Mouse (Mus musculus) left cerebral cortex, adult 2 months (tissue): ENCODE data around the gene Cblc. TPM values are rescaled to one million over a fixed set of nuclear protein-coding genes. Genes with fewer than 3 reads are reported as not detected.

Experiments used
- DNase-seq, 2 experiments: peaks; one replicate each; pipeline ENCODE4 v3.0.0; 2021 to 2022; ENCODE audit warnings: low spot score in 2 of 2, mixed read lengths in 1 of 2; ENCODE audit errors: extremely low spot score in 1 of 2
- H3K27ac ChIP-seq: fragments of 200-600 bp; 2 replicates; pipeline ENCODE4 v1.8.1; 2022
- H3K4me3 ChIP-seq: fragments of 200-600 bp; 2 replicates; pipeline ENCODE4 v1.8.1; 2022
- CTCF ChIP-seq: fragments of 200-600 bp; IDR thresholded peaks from 2 replicates; pipeline ENCODE4 v1.8.1; 2022; ENCODE audit warnings: antibody characterized with exemption, mild to moderate bottlenecking, moderate library complexity
- intact Hi-C: fragments of 180-260 bp; cut with DNase I; formaldehyde crosslinking; loops from one replicate; pipeline ENCODE4 v1.15.1; 2025
- total RNA-seq, 2 experiments: library from RNA; stranded (reverse); gene quantifications; 2 replicates each; pipeline ENCODE4 v1.2.3; 2021

The Cblc gene
- total RNA-seq, 2 experiments from 2014 or later, result not detected

DNA sequence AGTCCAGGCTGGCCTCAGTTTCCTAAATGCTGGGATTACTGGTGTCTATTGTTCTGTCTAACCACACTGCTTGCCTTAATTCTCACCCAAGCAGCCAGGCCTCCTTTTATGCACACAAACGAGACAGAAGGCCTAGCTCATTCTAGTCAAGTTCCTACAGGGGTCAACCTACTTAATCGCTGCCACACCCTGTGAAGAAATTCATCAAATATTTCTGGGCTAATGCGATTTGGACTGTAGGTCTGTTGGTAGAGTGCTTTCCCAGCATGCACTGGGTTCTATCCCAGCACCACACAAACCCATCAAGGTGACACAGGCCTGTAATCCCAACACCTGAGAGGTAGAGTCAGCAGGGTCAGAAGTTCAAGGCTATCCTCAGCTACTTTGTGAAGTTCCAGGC, 33.1 kb upstream of the Cblc start:
- no peak for TF ChIP-seq CTCF
- no peak overlapping the region for H3K4me3 ChIP-seq
- intact Hi-C loops, result no loop called here
- H3K27ac ChIP-seq, result no peak overlapping the region
- no peak for DNase-seq

DNA sequence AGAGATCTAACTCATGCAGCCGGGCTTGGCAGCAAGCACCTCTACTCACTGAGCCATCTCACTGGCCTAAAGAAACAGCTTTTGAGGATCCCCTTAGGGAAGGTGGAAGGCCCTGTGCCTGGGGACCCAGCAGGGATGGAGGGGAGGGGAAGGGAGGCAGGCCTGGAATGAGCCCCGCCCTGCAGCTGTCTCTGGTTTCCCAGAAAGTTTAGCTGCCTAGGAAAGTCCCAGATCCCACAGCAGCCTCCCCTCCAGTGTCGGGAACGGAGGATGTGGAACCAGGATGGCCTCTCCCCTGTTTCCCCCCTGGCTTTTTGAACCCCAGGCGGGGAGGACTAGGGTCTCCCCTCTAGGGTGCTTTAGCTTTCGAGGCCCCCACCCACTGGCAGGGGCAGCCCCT, 30.1 kb upstream of the Cblc start:
- no peak for TF ChIP-seq CTCF
- Histone ChIP-seq H3K27ac (no peak overlapping the region), H3K4me3 (no peak overlapping the region)
- intact Hi-C loops, result no loop called here
- no peak for DNase-seq

DNA sequence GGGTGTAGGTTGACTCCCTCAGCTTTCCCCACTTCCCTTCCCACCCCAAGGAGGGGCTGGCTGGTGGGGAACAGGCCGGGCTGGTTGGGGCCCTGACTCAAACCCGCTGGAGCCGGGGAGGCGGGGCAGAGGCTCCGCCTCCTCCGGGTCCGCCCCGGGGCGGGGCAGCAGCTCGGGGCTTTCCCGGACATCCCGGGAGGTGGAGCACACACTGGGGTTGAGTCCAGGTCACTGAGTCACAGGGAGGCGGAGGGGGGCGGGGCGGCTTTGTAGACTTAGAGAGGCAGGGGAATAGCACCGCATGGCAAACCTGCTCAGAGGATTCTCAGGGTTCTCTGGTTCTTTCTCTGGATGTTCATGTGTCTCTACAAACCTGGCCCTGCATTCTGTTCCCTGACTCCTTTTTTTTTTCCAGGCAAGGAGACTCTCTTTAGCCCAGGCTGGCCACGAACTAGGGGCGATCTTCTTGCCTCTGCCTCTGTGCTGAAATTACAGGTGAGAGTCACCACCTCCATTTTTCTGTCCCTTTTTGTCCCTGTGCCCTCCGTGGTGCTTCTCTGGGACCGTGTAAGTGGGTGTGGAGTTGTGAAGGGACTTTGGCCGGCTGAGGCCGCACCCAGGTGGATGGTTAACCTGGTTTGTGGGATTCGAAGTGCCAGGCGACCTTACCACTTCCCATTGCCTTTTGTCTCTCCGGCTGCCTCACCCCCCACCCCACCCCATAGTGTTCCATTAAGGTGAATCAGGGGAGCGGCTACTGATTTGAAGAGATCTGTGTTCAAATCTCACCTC, 27.8 kb upstream of the Cblc start:
- Histone ChIP-seq H3K4me3 (no peak overlapping the region), H3K27ac (peak overlapping the region; percentile 22; the same call in 1 of the 2 replicates)
- intact Hi-C loops, result no loop called here
- TF ChIP-seq CTCF, result no peak
- DNase-seq, result peak in 1 of 2 experiments; percentile 38

DNA sequence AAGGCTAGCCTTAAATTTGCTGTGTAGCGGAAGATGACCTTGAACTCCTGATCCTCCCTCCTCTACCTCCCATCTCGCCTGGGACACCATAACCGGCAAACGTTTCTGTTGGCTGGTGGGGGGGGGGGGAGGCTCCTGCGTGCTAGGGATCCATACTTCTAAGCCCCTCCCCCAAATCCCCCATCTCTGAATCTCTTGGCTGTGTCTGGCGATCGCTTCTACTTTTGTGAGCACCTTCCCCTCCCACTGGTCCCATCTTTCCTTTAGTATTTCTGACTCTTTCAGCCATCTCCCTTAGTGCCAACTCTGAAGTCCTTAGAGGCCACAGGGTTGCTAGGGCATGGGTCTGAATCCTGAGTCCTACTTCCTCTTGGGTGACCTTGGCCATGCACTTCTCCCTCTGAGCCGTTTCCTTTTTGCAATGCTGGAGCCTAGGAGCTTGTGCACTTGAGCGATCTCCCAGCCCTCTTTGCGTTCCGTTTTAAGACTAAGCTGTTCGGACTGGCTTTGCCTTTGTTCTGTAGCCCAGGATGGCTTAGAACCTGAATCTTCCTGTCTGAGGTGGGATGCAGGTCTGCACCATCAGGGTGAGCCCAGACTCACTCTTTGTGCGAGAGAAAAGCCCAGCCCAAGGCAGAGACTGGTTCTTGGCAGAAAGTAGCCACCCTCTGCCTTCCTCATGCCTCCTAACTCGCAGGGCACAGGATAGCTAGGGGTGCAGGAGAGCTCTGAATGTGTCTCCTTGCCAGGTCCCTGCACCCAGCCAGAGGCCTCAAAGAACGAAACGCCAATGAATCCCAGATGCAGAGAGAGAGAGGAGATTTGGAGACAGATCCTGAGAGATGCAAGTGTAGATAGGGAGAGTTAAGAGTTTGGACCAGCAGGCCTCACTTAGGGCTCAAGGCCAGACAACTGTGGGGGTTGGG, 26.9 kb upstream of the Cblc start:
- Histone ChIP-seq H3K4me3 (no peak overlapping the region), H3K27ac (peak overlapping the region; percentile 22; the same call in 1 of the 2 replicates)
- TF ChIP-seq CTCF, result no peak
- intact Hi-C loops, result no loop called here
- no peak for DNase-seq

DNA sequence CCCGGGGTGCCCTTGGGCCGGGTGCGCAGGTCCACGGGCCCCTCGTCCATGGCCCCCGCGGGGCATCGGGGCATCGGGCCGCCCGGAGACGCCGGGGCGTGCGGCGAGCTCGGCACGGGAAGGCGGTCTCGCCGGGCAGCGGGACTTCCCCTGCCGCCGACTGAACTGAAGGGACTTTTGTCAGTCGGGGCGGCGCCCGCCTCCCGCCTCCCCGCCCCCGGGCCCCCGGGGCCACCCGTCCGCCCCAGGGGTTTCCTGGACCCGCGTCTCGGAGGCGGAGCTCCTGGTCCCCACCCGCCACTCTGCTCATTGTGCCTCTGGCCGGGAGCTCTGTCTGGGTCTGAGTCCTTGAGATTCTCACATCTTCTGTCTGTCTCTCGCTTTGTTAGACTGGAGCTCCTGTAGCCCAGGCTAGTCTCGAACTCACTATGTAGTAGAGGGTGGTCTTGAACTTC, 26.0 kb upstream of the Cblc start, which contains the start of gene Bcl3:
Bcl3 (minus strand) TSS at position 167 of the 455 bp plus-strand sequence.
- intact Hi-C loops, result no loop called here
- H3K4me3 ChIP-seq, result peak within 1 kb of the TSS; percentile 22
- no peak for DNase-seq
- H3K27ac ChIP-seq, result no peak within 1 kb of the TSS
- TF ChIP-seq CTCF, result no peak

DNA sequence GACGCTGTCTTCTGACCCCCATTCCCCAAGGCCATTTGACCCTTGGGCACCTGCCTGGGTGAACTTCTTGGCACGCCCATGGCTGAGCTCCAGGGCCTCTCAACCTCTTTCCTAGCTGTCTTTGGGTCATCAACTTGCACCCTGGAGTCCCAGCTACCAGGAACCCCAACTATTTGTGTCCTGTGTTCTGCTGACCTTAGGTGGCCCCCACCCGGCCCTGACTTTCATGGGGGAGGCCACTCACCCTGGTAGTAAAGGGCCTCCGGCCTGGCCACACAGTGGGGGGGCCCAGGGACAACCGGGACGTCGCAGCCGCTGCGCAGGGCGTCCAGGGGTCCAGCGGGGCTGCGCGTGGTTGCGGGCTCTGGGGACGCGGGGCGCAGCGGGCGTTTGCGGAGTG, 25.6 kb upstream of the Cblc start:
- Histone ChIP-seq H3K27ac (no peak overlapping the region), H3K4me3 (peak overlapping the region; percentile 22)
- intact Hi-C loops, result no loop called here
- TF ChIP-seq CTCF, result no peak
- DNase-seq, result no peak

DNA sequence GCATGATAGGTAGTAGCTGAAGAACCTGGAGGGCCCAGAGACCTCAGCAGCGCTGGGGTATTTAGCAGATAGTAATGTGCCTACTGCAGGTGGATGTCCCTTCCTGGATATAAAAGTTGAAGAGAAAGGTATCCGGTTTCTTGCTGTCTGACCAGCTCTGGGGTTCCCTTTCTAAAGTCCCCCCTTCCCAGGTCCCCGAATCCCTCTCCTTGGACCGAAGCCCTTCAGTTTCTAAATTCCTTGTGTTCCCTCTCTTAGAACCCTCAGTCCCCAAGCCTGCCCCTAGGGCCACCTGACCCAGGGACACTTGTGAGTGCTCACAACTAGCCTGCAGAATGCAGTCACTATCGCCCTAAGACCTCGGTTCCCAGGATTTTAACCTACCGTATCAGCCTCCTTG, 25.0 kb upstream of the Cblc start:
- no peak for TF ChIP-seq CTCF
- no peak overlapping the region for H3K27ac ChIP-seq
- intact Hi-C loops, result no loop called here

DNA sequence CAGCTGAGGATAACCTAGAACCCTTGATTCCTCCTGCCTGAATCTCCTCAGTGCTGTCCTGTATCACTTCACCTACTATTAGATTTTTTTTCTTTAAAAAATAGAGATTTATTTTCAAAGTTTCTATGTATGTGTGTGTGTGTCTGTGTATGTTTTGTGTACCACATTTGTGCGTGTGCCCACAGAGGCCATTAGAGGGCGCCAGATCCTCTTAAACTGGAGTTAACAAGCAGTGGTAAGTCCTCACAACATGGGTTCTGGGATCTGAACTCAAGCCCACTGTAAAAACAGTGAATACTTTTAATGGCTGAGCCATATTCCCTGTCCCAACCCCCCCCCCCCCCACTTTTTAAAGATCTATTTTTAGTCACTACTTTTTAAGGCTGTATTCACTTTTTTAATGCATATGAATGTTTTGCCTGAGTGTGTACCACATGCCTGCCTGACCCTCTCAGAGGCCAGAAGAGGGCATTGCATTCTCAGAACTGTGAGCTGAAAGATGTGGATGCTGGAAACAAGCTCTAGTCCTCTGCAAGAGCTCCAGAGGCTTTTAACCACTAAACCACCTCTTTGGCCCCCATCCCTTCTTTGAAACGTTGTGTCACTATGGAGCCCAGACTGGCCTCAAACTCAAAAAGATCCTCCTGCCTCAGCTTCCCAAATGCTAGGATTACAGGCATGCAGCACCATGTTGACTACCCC, 23.9 kb upstream of the Cblc start:
- no peak for DNase-seq
- no peak overlapping the region for H3K4me3 ChIP-seq
- H3K27ac ChIP-seq, result no peak overlapping the region
- intact Hi-C loops, result no loop called here
- no peak; the same call in none of the 2 replicates for TF ChIP-seq CTCF

More for the DNA sequence above, 25.0 kb upstream of the Cblc start:
- no peak overlapping the region for H3K4me3 ChIP-seq
- DNase-seq, result no peak

DNA sequence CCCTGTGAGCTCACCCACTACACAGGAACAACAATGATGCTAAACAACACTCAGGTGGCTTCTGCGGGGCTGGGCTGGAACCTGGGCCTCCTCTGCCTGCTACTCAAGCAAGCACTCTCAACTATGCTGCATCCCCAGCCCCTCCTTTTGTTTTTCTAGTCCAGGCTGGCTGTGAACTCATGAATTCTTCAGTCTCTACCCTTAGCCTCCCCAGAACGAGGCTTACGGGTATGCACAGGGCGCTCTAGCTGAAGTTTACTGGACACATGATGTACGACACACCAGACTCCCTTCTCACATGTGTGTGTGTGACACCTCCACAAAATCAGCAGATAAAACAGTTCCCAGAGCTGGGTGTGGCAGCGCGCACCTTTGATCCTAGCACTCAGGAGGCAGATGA, 22.3 kb upstream of the Cblc start:
- Histone ChIP-seq H3K4me3 (no peak overlapping the region), H3K27ac (no peak overlapping the region)
- DNase-seq, result no peak
- intact Hi-C loops, result no loop called here
- no peak for TF ChIP-seq CTCF

DNA sequence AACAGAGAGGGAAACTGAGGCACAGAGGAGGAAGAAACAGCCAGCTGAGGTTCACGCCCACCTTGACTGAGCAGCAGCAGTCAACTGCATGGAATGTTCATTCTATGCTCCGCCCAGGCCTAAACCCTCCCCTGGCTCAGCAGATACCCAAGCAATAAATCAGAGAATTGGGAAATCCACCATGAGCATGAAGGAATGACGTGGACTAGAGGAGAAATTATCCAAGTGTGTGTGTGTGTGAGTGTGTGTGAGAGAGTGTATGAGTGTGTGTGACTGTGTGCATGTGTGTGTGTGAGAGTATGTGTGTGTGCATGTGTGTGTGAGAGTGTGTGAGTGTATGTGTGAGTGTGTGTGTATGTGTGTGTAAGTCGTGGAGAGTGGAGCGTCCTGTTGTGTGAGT, 21.8 kb upstream of the Cblc start:
- intact Hi-C loops, result no loop called here
- TF ChIP-seq CTCF, result no peak
- Histone ChIP-seq H3K27ac (no peak overlapping the region), H3K4me3 (no peak overlapping the region)
- no peak for DNase-seq

DNA sequence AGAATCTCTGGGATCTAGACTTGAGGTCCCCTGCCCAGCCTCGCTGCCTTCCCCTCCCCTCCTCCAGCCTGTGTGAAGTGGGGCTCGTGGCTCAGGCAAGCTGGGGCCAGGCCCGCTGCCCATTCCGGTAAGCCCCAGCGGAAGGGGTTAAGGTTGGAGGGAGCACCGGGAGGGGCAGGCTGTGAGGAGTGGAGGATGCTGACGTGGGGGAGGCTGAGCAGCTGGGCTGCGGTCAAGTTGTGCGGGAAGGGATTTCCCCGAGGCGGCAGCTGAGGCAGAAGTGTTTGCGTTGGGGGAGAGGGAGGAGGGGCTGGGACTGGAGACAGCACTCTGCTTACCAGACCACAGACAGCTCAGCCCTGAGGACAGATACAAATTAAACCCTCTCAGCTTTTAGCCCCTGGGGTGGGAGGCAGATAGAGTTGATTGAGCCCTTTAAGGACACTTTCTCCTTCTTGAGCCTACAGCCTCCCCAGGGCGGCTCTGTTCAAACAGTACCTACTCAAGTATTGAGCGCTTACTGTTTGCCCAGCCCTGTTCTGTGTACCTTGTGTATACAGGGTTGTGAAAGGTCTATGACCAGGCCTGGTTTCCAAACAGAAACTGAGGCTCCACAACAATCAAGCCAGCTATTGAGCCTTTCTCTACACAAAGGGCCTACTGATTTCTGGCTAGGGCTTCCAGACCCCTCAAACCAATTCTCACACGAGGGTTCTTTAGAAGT, 20.9 kb upstream of the Cblc start:
- intact Hi-C loops, result no loop called here
- H3K4me3 ChIP-seq, result no peak overlapping the region
- no peak overlapping the region for H3K27ac ChIP-seq
- no peak for TF ChIP-seq CTCF
- DNase-seq, result no peak
